9 mouse cellular contexts compared by ENCODE assay signal in the genomic region with DNA sequence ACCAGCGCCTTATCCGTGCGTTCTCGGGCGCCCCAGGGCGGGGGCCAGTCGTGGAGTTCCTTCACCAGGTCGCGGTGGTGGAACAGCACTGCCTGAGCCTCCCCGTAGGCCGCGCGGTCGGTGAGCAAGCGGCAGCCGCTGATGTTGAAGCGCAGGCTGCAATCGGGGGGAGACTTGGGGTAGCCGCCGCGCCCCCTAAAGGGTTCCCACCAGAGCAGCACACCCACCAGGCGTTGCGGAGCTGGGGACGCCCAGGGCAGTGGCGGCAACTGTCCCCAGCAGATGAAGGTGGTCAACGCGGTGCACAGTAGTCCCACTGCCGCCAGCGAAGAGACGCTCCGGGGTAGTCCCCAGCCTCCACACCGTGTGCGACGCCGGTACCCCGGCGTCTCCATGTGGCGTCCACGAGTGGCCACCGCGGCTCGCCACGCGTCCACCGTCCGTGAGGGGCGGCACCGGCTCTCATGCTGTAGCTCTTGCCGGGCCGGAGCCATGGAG. TPM values are rescaled to one million over a fixed set of nuclear protein-coding genes. Genes with fewer than 3 reads are reported as not detected.
DNase-seq lines count a peak whose midpoint lies in the region; ATAC-seq and TF ChIP-seq lines count a peak whose summit lies in the region.
"Had no signal": no experiment of that assay in that cellular context is flagged by ENCODE, and none has a peak within 500 bp of the region (broad histone marks: within the 10 kb centered on the region; RNA-seq: fewer than 3 reads in every experiment).

No protein-coding gene starts in this region.

- H3K27ac ChIP-seq in gastrocnemius, adult 2 months: peak overlapping the region; percentile 66
- no peak overlapping the region for H3K27ac ChIP-seq in forebrain, embryonic 16.5 days (ENCODE audit: low read length)
- H3K27ac ChIP-seq in stomach, embryonic 16.5 days (ENCODE audit: low read length): peak overlapping the region; percentile 54; the same call in 1 of the 2 replicates

- ATAC-seq in forebrain, embryonic 16.5 days: peak; percentile 84
- ATAC-seq in megakaryocyte progenitor cell, adult 5-6 weeks (replicated peaks; ENCODE audit: poor library complexity): peak; percentile 52
- ATAC-seq in stomach, embryonic 16.5 days (ENCODE audit: insufficient read depth, low FRiP score): peak; percentile 48

- DNase-seq in gastrocnemius, adult 2 months: no peak
- no peak for DNase-seq in gastrocnemius, adult 8-10 months (ENCODE audit: low spot score in 2 of 2)
- DNase-seq in adrenal gland, adult 2 months: peak; percentile 38
- DNase-seq in kidney, adult 9 months: peak; percentile 12
- no peak for DNase-seq in right cerebral cortex, adult 2 months (ENCODE audit: low spot score in 2 of 2)

- H3K4me2 ChIP-seq in forebrain, embryonic 16.5 days (ENCODE audit: low read length): peak overlapping the region; percentile 92
- H3K4me2 ChIP-seq in stomach, embryonic 16.5 days (ENCODE audit: low read depth, low read length): peak overlapping the region; percentile 99

- no peak for TF ChIP-seq CTCF in gastrocnemius, adult 2 months (IDR thresholded peaks at IDR 0.05)

- peak overlapping the region; percentile 76 for H3K4me3 ChIP-seq in gastrocnemius, adult 2 months
- peak overlapping the region; percentile 55 for H3K4me3 ChIP-seq in forebrain, embryonic 16.5 days (replicated peaks; ENCODE audit: low read length)
- peak overlapping the region; percentile 62 for H3K4me3 ChIP-seq in stomach, embryonic 16.5 days (replicated peaks; ENCODE audit: low read length)

- 0 out of 2 replicates have a peak, but pooled peaks cover 2% of the 10 kb centered on the region for H3K27me3 ChIP-seq in forebrain, embryonic 16.5 days (replicated peaks; ENCODE audit: control insufficient read depth, insufficient read depth, low read length)
- H3K27me3 ChIP-seq in stomach, embryonic 16.5 days (ENCODE audit: control insufficient read depth, insufficient read depth, low read length): no peaks in the 10 kb centered on the region
- H3K27me3 ChIP-seq: CH12.LX had no signal

- H3K9me3 ChIP-seq in forebrain, embryonic 16.5 days (ENCODE audit: control insufficient read depth, low read length): no peaks in the 10 kb centered on the region
- H3K9me3 ChIP-seq in stomach, embryonic 16.5 days (replicated peaks; ENCODE audit: control insufficient read depth, low read length): no peaks in the 10 kb centered on the region

- under 1% methylated on average over 50 of the region's 50 CpGs for WGBS in forebrain, embryonic 16.5 days
- under 1% methylated on average over 50 of the region's 50 CpGs for WGBS in stomach, embryonic 16.5 days

- peaks cover 14% of the 10 kb centered on the region for H3K4me1 ChIP-seq in forebrain, embryonic 16.5 days (replicated peaks; ENCODE audit: control insufficient read depth, insufficient read depth, low read length)
- H3K4me1 ChIP-seq in stomach, embryonic 16.5 days (ENCODE audit: control insufficient read depth, insufficient read depth, low read length): peaks cover 5% of the 10 kb centered on the region

- intact Hi-C loops in gastrocnemius, adult 2 months (cut with DNase I): no loop called here

- peak overlapping the region; percentile 63 for H3K9ac ChIP-seq in forebrain, embryonic 16.5 days (replicated peaks; ENCODE audit: low read depth, low read length)
- peak overlapping the region; percentile 83 for H3K9ac ChIP-seq in stomach, embryonic 16.5 days (ENCODE audit: low read length)

- no peaks in the 10 kb centered on the region for H3K36me3 ChIP-seq in forebrain, embryonic 16.5 days (ENCODE audit: control insufficient read depth, insufficient read depth)
- no peaks in the 10 kb centered on the region for H3K36me3 ChIP-seq in stomach, embryonic 16.5 days (ENCODE audit: control insufficient read depth, insufficient read depth, low read length)

RNA-seq across cellular contexts. Expression of gene Fut4, which starts 0.6 kb away (rescaled TPM):
- under 1 TPM; 0.20 to 0.28 TPM for total RNA-seq in gastrocnemius, adult 2 months (2021)
- total RNA-seq in gastrocnemius, adult 8-10 months (2022): under 1 TPM; 0.11 to 0.29 (median 0.18) TPM
- 1 to 10 TPM in 1 of 2 experiments, under 1 TPM in 1; 0.35 to 2.0 TPM for total RNA-seq in adrenal gland, adult 2 months (2021)
- 1.7 and 1.8 TPM in 2 replicates for polyA plus RNA-seq in adrenal gland, adult 2 months (2012; rRNA removed)
- 0.36 and 1.1 TPM in 2 replicates for polyA plus RNA-seq in forebrain, embryonic 16.5 days (2015; fragmentation: Nextera tagmentation; extraction: Ambion mirVana)
- total RNA-seq in megakaryocyte progenitor cell, adult 5-6 weeks (2015): 6.3 and 10.0 TPM in 2 replicates
- total RNA-seq in megakaryocyte progenitor cell, adult 5-6 weeks (2017): 8.6 and 9.3 TPM in 2 replicates
- polyA plus RNA-seq in stomach, embryonic 16.5 days (2015; fragmentation: Nextera tagmentation; extraction: Ambion mirVana): 6.7 and 6.9 TPM in 2 replicates
- total RNA-seq: CH12.LX had no signal

RNA-seq across cellular contexts. Expression of gene Piwil4, which starts 11.0 kb away (rescaled TPM):
- under 1 TPM in 1 of 2 experiments, not detected in 1; 0.11 TPM for total RNA-seq in gastrocnemius, adult 2 months (2021)
- not detected for total RNA-seq in gastrocnemius, adult 8-10 months (2022)
- under 1 TPM in 1 of 2 experiments, not detected in 1; 0.14 TPM for total RNA-seq in adrenal gland, adult 2 months (2021)
- 0.10 and 0.16 TPM in 2 replicates for polyA plus RNA-seq in adrenal gland, adult 2 months (2012; rRNA removed)
- 0.06 and 0.09 TPM in 2 replicates for polyA plus RNA-seq in forebrain, embryonic 16.5 days (2015; fragmentation: Nextera tagmentation; extraction: Ambion mirVana)
- 0.29 TPM in 1 of 2 replicates, not detected in the other for total RNA-seq in megakaryocyte progenitor cell, adult 5-6 weeks (2015)
- total RNA-seq in megakaryocyte progenitor cell, adult 5-6 weeks (2017): not detected in 2 replicates
- polyA plus RNA-seq in stomach, embryonic 16.5 days (2015; fragmentation: Nextera tagmentation; extraction: Ambion mirVana): 0.07 and 0.15 TPM in 2 replicates

RNA-seq across cellular contexts. Expression of gene 1700012B09Rik, which starts 19.3 kb away (rescaled TPM):
- not detected for total RNA-seq in gastrocnemius, adult 2 months (2021)
- total RNA-seq in gastrocnemius, adult 8-10 months (2022): not detected
- not detected for total RNA-seq in adrenal gland, adult 2 months (2021)
- not detected in 2 replicates for polyA plus RNA-seq in adrenal gland, adult 2 months (2012; rRNA removed)
- 2.8 and 2.9 TPM in 2 replicates for polyA plus RNA-seq in forebrain, embryonic 16.5 days (2015; fragmentation: Nextera tagmentation; extraction: Ambion mirVana)
- total RNA-seq in megakaryocyte progenitor cell, adult 5-6 weeks (2015): 7.4 and 9.9 TPM in 2 replicates
- total RNA-seq in megakaryocyte progenitor cell, adult 5-6 weeks (2017): 7.1 and 10.8 TPM in 2 replicates
- polyA plus RNA-seq in stomach, embryonic 16.5 days (2015; fragmentation: Nextera tagmentation; extraction: Ambion mirVana): not detected in 2 replicates
- total RNA-seq: CH12.LX had no signal

RNA-seq across cellular contexts. Expression of gene Mre11a, which starts 32.9 kb away (rescaled TPM):
- total RNA-seq in gastrocnemius, adult 2 months (2021): 10 to 100 TPM in 1 of 2 experiments, 1 to 10 TPM in 1; 8.9 to 12.7 TPM
- total RNA-seq in gastrocnemius, adult 8-10 months (2022): 10 to 100 TPM; 10.8 to 13.5 (median 11.0) TPM
- total RNA-seq in adrenal gland, adult 2 months (2021): 10 to 100 TPM; 14.5 to 17.3 TPM
- polyA plus RNA-seq in adrenal gland, adult 2 months (2012; rRNA removed): 1.1 and 1.5 TPM in 2 replicates
- polyA plus RNA-seq in forebrain, embryonic 16.5 days (2015; fragmentation: Nextera tagmentation; extraction: Ambion mirVana): 15.5 and 16.8 TPM in 2 replicates
- total RNA-seq in megakaryocyte progenitor cell, adult 5-6 weeks (2015): 21.6 and 27.4 TPM in 2 replicates
- 68.7 and 95.2 TPM in 2 replicates for total RNA-seq in megakaryocyte progenitor cell, adult 5-6 weeks (2017)
- polyA plus RNA-seq in stomach, embryonic 16.5 days (2015; fragmentation: Nextera tagmentation; extraction: Ambion mirVana): 21.9 and 22.5 TPM in 2 replicates

RNA-seq across cellular contexts. Expression of gene Ankrd49, which starts 33.1 kb away (rescaled TPM):
- total RNA-seq in gastrocnemius, adult 2 months (2021): 1 to 10 TPM; 6.5 to 9.4 TPM
- total RNA-seq in gastrocnemius, adult 8-10 months (2022): 1 to 10 TPM; 6.0 to 7.7 (median 7.5) TPM
- 10 to 100 TPM; 13.3 TPM for total RNA-seq in adrenal gland, adult 2 months (2021)
- polyA plus RNA-seq in adrenal gland, adult 2 months (2012; rRNA removed): 1.3 and 1.6 TPM in 2 replicates
- polyA plus RNA-seq in forebrain, embryonic 16.5 days (2015; fragmentation: Nextera tagmentation; extraction: Ambion mirVana): 43.7 and 48.1 TPM in 2 replicates
- 71.1 and 80.4 TPM in 2 replicates for total RNA-seq in megakaryocyte progenitor cell, adult 5-6 weeks (2015)
- total RNA-seq in megakaryocyte progenitor cell, adult 5-6 weeks (2017): 66.5 and 80.6 TPM in 2 replicates
- 40.5 and 41.0 TPM in 2 replicates for polyA plus RNA-seq in stomach, embryonic 16.5 days (2015; fragmentation: Nextera tagmentation; extraction: Ambion mirVana)

Comparison
In these comparisons a context has a peak if more than half of its experiments do, and no peak if none do; other contexts are left out.
1. DNase-seq: peak in adrenal gland, adult 2 months (single experiment) and kidney, adult 9 months (single experiment); none in gastrocnemius, adult 2 months (single experiment), gastrocnemius, adult 8-10 months (0 of 2) and right cerebral cortex, adult 2 months (0 of 2).
2. RNA of gene 1700012B09Rik, which starts 19.3 kb away (total RNA-seq): 7.1 to 10.8 TPM in megakaryocyte progenitor cell, adult 5-6 weeks; not detected in gastrocnemius, adult 2 months, not detected in gastrocnemius, adult 8-10 months and not detected in adrenal gland, adult 2 months; every median in the first group is over 4 times any median in the second.
3. Peak in every context shown above with its lines, with median percentiles within 50 percentile points of each other: H3K4me3 ChIP-seq and ATAC-seq.